Mouse (Mus musculus) layer of hippocampus, postnatal 14 days (tissue): ENCODE measurements around the gene Acvrl1. TPM values are rescaled to one million over a fixed set of nuclear protein-coding genes. Genes with fewer than 3 reads are reported as not detected.
"Not testable (repeated sequence)": the region's sequence is repeated elsewhere in the genome, so short reads cannot be mapped to it uniquely, and the experiment has no call there.

Source experiments
- DNase-seq, 2 experiments: peaks; one replicate each; pipeline ENCODE4 v3.0.0; 2021 to 2022; ENCODE audit warnings: low spot score in 2 of 2, mixed read lengths in 1 of 2
- total RNA-seq, 2 experiments: library from RNA; stranded (reverse); gene quantifications; 2 replicates each; pipeline ENCODE4 v1.2.3; 2021

Acvrl1 gene
- total RNA-seq, 2 experiments from 2014 or later, result 11.9 to 12.0 TPM

DNA sequence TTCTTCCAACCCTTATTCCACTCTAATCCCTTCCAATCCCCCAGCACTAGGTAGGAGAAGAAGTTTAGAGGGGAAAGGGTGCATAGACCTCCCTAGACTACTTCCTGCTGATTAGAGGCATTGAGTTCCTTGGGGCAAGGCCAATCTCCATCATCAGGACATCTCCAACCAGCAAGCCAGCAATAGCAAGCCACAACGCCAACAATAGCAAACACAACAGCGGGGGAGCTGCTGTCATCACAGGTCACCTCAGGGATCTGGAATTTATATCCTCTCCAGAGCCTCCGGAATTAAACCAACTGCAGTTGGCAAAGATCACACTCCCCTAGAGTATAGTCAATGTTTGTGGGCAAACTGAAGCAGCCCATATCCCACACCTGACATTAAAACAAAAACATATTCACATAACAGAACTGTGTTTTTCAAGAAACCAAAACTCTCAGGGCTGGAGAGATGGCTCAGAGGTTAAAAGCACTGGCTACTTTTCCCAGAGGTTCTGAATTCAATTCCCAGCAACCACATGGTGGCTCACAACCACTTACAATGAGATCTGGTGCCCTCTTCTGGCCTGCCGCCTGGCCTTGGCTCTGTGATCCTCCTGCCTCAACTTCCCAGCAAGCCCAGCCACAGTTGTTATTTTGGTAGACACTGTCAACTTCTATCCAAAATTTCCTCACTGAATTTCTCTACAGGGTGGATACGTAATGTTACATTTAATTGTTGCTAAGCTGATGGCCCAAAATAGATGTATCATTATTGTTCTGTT is 20.2 kb upstream of the Acvrl1 start:
- DNase-seq, result no peak

DNA sequence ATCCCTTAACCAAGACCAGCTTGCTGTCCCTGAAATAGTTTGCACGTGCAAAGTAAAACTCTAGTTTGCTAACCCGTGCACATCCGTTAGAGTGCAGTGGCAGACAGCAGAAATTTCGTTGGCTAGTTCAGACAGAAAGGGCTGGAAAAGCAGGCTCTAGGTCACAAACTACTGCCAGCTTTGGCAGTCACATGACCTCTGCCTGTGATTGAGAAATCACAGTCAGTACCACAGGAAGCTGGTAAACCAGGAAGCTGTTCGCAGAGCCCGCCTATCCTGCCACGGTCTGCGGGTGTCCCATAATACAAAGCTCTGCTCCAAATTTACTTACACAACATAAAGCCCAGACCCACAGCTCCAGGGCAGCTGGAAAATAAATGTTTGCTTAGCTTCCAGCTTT is 15.1 kb upstream of the Acvrl1 start:
- no peak for DNase-seq

DNA sequence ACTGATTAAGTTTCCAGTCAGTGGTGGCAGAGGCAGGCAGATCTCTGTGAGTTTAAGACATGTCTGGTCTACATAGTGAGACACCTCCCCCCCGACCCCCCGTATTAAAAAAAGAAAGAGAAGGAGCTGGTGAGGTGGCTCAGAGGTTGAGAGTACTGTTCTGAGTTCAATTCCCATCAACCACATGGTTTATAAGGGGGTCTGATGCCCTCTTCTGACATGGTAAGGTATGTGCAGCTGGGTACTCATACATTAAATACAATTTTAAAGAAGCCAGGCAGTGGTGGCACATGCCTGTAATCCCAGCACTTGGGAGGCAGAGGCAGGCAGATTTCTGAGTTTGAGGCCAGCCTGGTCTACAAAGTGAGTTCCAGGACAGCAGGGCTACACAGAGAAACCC is 14.5 kb upstream of the Acvrl1 start:
- not testable (repeated sequence) for DNase-seq

DNA sequence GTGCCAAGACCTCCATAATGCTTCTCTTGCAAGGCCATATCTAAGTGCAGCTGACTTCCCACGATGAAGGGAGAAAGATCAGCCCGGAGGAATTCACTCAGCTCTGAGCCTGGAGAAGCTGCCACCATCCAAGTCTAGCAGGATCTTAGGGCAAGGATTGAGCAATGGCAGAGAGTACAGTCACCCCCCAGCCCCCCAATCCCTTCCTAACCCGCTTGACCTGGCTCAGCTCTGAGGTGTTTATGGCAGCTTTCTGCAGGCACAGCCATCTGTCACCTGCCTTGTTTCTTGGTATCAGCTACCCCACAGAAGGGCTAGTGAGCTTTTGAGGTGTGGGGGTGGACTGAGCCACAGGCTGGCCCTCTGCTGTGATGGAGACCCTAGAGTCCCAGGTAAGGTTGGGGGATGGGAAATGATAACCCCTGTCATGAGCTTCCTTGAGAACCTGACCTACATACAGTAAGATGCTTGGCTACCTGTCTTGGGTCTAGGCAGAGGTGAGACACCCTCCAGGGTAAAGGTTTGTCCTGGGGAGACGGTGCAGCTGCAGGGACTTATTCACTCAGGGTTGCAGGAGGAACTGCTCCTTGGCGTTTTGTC is 12.7 kb upstream of the Acvrl1 start, which contains the start of gene Ankrd33:
Ankrd33 (plus strand) TSS at position 245 of the 600 bp plus-strand sequence.
- DNase-seq, result no peak

DNA sequence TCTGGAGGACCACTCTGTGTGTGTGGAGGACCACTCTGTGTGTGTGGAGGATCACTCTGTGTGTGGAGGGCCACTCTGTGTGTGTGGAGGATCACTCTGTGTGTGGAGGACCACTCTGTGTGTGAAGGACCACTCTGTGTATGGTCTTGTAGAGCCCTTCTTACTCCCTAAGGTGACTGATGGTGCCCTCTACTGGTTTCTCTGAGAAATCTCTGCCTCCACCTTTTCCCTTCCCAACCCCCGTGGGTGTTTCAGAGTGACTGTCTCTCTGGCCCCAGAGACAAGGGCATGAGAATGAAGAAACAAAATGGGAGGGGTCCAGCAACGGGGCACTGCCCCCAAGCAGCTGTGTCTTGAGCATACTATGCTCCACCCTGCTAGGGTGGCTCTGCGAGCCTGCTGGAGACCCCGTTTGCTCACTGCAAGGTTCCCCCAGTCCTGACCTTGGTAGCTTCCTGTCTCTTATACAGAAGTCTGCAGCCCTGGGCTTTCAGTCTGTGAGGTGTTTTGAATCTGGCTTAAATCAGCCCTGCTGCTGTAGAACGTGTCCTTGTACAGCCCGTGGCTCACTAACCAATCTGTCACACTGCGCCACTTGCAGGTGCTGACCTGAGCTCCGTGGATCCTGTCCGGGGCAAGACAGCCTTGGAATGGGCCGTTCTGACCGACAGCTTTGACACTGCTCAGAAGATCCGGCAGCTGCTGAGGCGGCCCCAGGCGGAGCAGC is 9.8 kb upstream of the Acvrl1 start:
- DNase-seq, result no peak

DNA sequence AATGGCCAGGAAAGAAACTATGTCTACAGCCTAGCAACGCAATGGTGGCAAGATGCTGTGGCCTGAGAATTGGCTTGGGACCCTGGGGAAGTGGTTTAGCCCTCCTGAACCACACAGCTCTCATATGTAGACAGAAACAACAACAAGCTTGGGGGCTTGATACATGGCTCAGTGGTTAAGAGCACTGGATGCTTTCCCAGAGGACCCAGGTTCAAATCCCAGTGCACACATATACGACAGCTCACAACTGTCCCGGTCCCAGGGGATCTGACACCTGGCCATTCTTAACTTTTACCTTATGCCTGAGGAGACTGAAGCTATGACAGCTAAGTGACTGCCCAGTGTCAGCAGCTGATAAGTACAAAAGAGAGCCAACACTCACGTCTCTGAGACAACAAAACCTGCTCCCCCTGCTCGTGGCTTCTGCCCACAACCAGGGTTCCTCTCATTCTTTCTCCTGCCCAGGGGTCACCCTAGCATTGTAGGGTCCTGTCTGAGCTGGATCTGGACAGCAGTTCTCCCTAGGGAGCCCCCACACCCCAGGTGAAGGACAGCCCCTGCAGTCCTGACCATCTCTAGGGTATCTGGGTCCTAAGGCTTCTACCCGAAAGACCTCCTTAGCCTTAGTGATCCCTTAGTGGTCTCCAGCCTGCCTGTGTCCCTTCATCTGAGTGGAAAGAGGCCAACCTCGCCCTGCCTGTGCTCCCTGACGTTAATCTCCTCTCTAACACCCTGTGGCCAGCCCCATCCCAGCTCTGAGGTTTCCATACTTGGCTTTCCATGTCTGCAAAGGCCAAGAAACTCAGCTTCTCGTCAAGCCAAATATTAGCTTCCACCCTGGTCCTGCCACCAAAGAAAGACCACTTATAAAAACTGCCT is 6.7 kb upstream of the Acvrl1 start:
- DNase-seq, result no peak

DNA sequence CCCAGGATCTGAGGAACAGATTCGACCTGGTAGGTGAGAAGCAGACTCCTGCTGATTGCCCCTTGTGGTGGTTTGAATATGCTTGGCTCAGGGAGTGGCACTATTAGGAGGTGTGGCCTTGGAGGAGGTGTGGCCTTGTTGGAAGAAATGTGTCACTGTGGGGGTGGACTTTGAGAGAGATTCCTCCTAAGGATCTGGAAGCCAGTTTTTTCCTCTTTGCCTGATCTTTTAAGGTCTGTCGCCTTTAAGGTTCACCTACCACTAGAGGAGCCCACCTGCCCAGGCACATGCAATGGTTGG is 6.1 kb upstream of the Acvrl1 start:
- DNase-seq, result no peak

DNA sequence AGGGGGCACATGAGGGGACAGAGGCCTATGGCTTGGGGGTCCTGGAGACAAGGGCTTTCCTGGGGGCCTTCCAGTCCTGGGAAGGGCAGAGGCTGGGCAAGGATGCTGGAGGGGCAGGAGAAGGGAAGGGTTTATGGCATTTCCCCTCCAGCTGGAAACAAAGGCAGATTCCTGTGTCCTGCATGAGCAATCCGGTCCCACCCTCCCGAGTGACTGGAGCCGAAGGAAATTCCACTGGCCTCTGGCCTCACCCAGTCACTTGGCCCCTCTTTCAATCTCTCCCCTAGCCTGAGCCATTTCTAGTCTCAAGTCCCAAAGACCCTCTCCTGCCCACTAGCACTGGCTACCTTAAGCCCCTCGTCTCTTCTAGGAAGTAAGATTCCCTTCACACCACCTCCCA is 5.1 kb upstream of the Acvrl1 start:
- DNase-seq, result no peak

DNA sequence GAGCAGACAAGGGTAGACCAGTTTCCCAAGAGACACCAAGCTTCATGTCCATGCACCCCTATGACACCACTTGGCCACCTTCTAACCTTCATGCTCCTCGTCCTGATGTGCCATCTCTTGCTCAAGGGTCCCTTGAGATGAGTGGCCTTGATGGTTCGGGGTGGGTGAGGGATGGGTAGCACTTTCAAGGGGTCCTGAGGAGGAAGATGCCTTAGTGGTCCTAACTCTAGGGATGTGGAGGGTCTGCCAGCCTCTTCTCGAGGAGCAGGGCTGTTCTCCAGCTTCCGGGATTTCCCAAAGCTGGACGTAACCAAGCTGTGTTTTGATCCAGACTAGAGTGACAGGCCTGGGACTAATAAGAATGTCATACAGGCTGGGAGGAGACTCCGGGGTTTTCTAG is 2.8 kb upstream of the Acvrl1 start:
- DNase-seq, result no peak

DNA sequence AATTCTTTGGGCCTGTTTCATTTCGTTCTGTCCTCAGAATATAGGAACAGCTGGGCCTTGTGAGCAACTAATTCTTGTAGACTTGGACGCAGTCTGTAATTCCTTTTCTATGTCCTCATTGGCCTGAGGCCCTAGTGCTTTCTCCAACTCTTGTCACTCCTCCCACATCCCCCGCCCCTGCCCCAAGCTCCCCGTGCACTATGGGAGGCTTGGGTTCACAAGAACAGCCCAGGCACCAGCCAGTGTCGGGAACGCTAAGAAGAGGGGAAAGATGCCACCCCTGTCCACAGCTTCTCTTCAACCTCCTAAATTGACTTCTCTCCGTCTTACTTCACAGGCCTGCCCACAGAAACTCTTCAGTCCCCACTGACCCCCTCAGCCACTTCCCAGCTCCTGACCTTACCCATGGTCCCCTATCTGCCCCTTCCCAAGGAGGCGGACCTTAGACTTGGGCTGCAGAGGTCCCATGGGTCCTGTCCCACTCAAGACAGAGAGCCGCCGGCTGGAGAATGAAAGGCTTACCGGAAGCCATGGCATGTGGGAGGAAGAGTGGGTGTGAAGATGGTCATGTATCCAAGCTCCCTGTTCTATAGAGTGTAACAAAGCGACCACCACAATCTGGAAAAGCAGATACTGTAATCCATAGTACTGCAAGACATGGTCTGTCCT is 1.3 kb upstream of the Acvrl1 start:
- no peak for DNase-seq

DNA sequence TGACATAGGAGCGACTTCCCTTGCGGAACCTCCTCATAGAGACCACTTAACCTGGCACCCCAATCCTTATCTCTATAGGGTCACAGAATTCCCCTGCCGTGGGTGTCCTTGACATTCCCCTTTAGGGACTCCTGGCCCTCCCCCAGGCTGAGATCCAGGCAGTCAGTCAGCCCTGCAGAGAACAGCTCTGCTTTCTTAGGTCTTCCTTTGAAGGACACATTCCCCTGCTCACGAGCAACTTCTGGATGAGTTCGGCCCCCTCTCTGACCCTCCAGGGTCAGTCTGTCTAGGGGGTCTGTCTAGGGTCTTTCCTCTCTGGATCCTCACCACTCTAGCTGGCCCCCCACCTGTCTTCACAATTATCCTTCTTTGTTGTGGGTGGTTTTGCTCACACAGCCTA is 1.1 kb downstream of the Acvrl1 start:
- DNase-seq, result no peak

DNA sequence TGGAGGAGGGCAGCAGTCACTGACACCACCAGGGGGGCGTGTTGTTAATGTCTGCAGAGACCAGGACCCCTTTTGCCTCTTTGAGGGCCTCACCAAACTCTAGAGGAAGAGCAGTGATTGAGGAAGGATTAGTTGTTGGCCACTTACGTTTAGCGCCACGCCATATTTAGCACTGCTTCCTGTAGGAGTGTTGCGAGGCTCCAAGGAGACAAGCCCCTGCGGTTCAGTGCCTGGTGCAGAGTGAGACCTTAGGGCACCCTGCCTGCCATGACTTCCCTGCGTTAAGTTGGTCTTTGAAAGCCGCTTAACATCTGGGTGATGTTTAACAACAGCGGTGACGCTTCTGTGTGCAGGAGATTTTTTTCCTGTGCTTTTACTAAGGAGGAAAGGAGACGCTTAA is 3.2 kb downstream of the Acvrl1 start:
- DNase-seq, result no peak

DNA sequence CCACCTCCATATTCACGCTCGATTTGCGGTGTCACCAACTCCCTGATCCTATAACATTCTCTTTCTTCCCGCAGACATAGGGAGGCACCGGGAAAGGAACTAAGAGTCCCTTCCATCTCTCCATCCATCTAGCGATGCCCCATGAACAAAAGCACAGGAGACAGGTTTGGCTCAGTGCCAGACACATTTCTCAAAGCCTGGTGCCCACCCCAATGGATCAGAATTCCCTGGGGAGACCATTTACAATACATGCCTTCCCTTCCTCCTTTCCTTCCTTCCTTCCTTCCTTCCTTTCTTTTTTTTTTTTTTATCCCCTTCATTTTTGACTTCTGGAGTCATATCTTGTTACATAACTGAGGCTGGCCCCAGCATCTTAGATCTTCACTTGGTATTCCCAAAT is 3.7 kb downstream of the Acvrl1 start:
- DNase-seq, result no peak

DNA sequence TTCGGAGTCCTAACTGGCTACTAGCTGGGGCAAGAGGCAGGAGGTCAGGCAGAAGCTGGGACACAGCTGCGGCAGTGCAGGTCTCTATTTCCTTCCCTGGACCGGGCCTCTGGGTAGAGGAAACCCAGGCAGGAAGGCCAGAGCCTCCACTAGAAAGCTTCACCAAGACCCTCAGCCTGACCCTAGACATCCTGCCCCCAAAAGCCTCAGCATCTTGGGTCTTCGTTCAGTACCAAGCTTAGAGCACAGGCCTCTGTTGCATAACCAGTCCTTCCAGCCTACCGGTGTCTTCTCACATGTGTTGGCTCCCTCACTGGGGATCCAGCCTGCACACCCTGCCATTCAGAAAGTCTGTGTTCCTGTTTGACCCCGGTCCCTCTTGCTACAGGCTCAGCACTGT is 4.4 kb downstream of the Acvrl1 start:
- DNase-seq, result no peak

DNA sequence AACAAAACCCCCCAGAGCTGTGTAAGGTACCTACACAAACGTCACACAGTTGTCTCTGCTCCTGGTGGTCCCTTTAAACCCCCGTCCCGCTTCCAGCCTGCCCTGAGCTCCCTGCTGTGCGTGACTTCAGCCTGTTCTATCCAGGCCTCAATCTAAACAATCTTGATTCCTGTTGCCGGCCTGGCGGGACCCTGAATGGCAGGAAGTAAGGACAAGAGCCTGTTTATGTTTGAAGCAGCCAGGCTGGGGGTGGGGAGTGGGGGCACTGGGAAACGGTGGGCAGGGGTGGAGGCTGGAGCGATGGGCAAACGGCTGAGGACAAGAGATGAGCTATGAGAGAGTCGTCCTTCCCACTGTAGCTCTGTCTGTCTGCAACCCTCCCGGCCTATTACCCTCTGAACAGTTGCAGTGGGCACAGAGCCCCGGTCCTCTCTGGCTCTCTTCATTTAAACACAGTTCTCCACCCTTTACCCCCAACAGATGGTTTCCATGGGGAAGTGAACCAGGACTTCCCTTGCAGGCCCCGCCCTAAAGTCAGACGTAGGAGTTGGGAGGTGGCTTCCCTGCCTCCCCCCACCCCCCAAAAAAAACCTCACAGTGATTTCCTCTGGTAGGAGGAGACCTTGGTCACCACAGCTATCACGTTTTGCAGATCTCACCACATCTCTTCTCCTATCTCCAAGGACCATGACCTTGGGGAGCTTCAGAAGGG is 5.8 kb downstream of the Acvrl1 start:
- no peak for DNase-seq

DNA sequence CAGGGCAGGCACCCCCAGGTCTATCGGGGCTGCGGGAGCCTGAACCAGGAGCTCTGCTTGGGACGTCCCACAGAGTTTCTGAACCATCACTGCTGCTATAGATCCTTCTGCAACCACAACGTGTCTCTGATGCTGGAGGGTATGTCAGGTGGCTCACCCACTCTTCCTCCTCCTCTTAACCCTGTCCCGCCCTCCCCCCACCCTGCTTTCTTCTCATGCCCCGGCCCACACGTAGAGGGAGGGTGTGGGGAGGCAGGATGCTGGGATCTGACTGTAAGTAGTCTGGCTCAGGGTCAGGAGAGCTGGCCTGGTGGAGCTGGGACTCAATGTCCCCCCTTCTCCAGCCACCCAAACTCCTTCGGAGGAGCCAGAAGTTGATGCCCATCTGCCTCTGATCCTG is 7.1 kb downstream of the Acvrl1 start:
- no peak for DNase-seq

DNA sequence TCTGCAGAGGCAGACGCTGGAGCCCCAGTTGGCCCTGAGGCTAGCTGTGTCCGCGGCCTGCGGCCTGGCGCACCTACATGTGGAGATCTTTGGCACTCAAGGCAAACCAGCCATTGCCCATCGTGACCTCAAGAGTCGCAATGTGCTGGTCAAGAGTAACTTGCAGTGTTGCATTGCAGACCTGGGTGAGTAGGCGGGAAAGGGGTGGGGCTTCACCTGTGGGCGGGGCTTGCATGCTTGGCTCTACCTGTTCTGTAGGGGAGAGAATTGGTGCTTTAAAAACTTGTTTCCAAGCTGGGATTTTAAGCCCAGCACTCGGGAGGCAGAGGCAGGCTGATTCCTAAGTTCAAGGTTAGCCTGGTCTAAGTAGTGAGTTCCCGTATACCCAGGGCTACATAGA is 9.1 kb downstream of the Acvrl1 start:
- no peak for DNase-seq

DNA sequence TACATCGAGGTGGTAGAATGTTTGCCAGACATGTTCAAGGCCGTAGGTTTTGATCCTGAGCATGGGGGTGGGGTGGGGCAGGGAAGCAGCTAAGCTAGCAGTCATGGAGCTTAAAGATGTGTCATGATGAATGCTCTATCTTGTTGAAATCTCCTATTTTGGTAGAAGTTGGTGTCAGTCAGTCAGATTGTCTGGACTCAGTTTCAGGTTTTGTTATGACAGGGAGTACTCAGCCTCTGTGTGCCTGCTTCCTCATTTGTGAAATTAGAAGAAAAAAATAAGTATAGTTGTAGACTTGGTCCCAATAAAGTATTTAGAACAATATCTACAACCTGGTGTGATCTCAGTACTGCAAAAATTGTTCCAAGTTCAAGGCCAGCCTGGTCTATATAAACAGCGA is 10.4 kb downstream of the Acvrl1 start:
- no peak for DNase-seq

DNA sequence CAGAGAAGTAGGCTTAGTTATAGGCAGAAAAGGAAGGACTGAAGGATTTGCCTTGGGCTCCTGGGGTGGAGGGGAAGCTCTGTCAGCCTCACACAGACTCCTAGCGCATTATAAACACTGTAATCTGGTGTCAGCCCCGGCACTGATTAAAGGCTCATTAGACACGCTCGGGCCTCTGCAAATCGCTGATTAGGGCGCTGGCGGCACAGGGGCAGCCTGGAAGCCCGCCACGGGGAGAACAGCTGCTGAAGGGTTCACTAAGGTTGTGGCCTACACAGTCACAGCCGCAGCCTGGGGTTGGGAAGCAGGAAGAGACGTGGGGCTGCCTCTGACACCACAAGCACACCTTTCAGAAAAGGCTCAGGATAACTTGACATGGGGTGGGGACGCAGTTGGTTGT is 11.6 kb downstream of the Acvrl1 start:
- no peak for DNase-seq

DNA sequence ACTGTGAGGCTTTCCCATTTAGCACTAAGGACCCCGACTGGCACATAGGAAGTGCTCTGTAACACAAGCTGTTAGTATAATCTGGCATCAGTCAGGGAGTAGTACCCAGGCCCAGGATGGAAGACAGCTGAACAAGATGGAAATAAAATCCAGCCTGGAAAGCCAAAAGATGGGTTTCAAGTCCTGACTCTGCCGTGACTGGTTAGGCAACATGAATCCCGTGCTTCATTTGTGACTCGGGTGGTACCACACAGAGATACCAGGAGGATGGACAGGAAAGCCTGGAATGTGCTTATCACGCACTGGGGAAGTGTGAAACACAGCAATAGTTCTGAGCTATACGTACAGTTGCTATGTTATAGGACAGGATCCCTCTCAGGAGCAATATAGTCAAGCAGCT is 12.3 kb downstream of the Acvrl1 start:
- DNase-seq, result no peak
